Mouse (Mus musculus): ENCODE results near the gene Tsx. TPM values are rescaled to one million over a fixed set of nuclear protein-coding genes. Genes with fewer than 3 reads are reported as not detected.
A peak's percentile ranks its signal among the peaks of the same experiment; 100 is the strongest.

Gene Tsx
- not detected for polyA plus RNA-seq (2012; fragmentation: generic; extraction: Trizol)
- long read RNA-seq, experiment 1: 0 reads
- long read RNA-seq, experiment 2: 0 reads

DNA sequence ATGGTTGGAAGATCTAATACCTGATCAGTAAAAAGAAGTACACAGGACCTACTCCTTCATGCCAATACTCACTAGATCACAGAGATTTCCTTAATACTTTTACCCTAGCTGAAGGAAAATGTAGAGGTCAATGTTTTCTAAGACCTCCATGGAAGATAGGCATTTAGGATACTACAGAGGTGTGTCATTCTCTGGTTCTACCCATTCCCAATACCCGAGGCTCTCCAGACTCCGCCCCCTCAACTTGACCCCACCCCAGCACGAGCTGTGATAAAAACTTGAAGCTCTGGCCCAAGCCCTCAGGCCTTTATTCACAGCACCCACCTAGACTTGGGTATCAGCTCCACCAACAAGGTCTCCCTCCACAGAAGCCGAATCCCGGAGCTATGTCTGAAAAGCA lies at the start of gene Tsx:
TSS of gene Tsx (plus strand) at position 301 of the 400 bp plus-strand sequence.
- H3K36me3 ChIP-seq (ENCODE audit: control insufficient read depth, insufficient read depth): no peaks in the 10 kb centered on the region
- no peak for TF ChIP-seq MYOG (IDR thresholded peaks at IDR 0.05; ENCODE audit: control insufficient read depth, extremely low read depth, insufficient read length)
- no peak for TF ChIP-seq USF1 (IDR thresholded peaks at IDR 0.05; ENCODE audit: low read depth)
- TF ChIP-seq MYOD1 (IDR thresholded peaks at IDR 0.05; ENCODE audit: control insufficient read depth, insufficient read length, low read depth): no peak
- no peak for TF ChIP-seq CTCF (IDR thresholded peaks at IDR 0.05; ENCODE audit: control insufficient read depth, insufficient read depth, insufficient read length)
- TF ChIP-seq CEBPB (IDR thresholded peaks at IDR 0.05; ENCODE audit: low read depth): no peak
- TF ChIP-seq MAX (IDR thresholded peaks at IDR 0.05): no peak
- TF ChIP-seq FOSL1 (IDR thresholded peaks at IDR 0.05; ENCODE audit: insufficient read depth, low read length, poor library complexity, severe bottlenecking): no peak
- H3K4me3 ChIP-seq (ENCODE audit: insufficient read depth, poor library complexity, severe bottlenecking): no peak within 1 kb of the TSS
- no peaks in the 10 kb centered on the region for H3K79me2 ChIP-seq (ENCODE audit: control insufficient read depth, insufficient read depth)
- H3K79me3 ChIP-seq (ENCODE audit: low read depth): no peaks in the 10 kb centered on the region
- no peak within 1 kb of the TSS for H3ac ChIP-seq (ENCODE audit: control insufficient read depth, insufficient read length, low read depth)
- H3K27me3 ChIP-seq (ENCODE audit: control insufficient read depth, insufficient read depth, insufficient read length): no peaks in the 10 kb centered on the region

GRCm38 (mm10) chrX:103366201-103366600 lies 48.1 kb upstream of the Tsx start:
- Histone ChIP-seq H3K79me3 (ENCODE audit: low read depth) (peaks cover 1% of the 10 kb centered on the region), H3K27me3 (ENCODE audit: control insufficient read depth, insufficient read depth, insufficient read length) (no peaks in the 10 kb centered on the region), H3K79me2 (ENCODE audit: control insufficient read depth, insufficient read depth) (no peaks in the 10 kb centered on the region), H3K4me3 (ENCODE audit: insufficient read depth, poor library complexity, severe bottlenecking) (no peak overlapping the region), H3ac (ENCODE audit: control insufficient read depth, insufficient read length, low read depth) (no peak overlapping the region), H3K36me3 (ENCODE audit: control insufficient read depth, insufficient read depth) (no peaks in the 10 kb centered on the region)
- TF ChIP-seq MYOG (IDR thresholded peaks at IDR 0.05; ENCODE audit: control insufficient read depth, extremely low read depth, insufficient read length): no peak
- TF ChIP-seq FOSL1 (IDR thresholded peaks at IDR 0.05; ENCODE audit: insufficient read depth, low read length, poor library complexity, severe bottlenecking): no peak
- TF ChIP-seq CEBPB (IDR thresholded peaks at IDR 0.05; ENCODE audit: low read depth): peak; percentile 8
- TF ChIP-seq MAX (IDR thresholded peaks at IDR 0.05): no peak
- no peak for TF ChIP-seq USF1 (IDR thresholded peaks at IDR 0.05; ENCODE audit: low read depth)

DNA sequence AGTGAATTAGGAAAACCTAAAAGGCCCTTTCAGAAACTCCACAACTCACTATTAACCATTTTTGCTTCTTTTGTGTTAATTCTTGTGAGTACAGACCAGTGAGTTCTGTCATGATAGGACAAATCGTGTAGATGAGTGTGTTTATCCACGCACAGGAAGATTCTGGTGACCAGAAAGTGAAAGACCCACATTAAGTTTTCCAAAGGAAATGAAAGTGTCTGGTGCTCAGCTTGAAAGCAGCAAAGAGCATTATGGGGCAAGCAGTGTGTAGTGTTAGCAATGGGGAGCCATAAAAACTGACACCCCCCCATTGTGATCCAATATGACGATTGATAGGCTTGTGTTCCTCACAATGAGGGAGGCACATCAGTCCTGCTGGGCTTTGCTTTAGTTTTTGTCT lies 45.6 kb upstream of the Tsx start:
- Histone ChIP-seq H3K79me3 (ENCODE audit: low read depth) (peaks cover 1% of the 10 kb centered on the region), H3K27me3 (ENCODE audit: control insufficient read depth, insufficient read depth, insufficient read length) (no peaks in the 10 kb centered on the region), H3ac (ENCODE audit: control insufficient read depth, insufficient read length, low read depth) (no peak overlapping the region), H3K4me3 (ENCODE audit: insufficient read depth, poor library complexity, severe bottlenecking) (no peak overlapping the region), H3K36me3 (ENCODE audit: control insufficient read depth, insufficient read depth) (no peaks in the 10 kb centered on the region), H3K79me2 (ENCODE audit: control insufficient read depth, insufficient read depth) (no peaks in the 10 kb centered on the region)
- TF ChIP-seq MYOD1 (IDR thresholded peaks at IDR 0.05; ENCODE audit: control insufficient read depth, insufficient read length, low read depth) (no peak), MAX (IDR thresholded peaks at IDR 0.05) (no peak)

DNA sequence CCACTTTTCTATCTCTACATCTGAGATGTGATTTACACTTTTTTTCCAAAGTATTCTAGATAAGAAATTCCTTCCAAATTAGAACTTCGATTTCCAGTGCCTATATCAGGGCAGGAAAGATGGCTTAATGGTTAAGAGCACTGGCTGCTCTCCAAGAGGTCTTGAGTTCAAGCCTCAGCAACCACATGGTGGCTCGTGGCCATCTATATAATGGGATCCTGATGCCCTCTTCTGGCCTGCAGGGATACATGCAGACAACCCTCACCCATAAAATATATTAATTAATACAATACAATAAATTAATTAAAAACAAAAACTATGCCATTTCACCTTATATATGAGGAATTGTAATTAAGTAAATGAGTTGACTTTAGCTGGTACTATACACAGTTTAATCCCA lies 43.0 kb upstream of the Tsx start:
- H3K36me3 ChIP-seq (ENCODE audit: control insufficient read depth, insufficient read depth): no peaks in the 10 kb centered on the region
- H3K27me3 ChIP-seq (ENCODE audit: control insufficient read depth, insufficient read depth, insufficient read length): no peaks in the 10 kb centered on the region
- H3K79me3 ChIP-seq (ENCODE audit: low read depth): no peaks in the 10 kb centered on the region
- no peaks in the 10 kb centered on the region for H3K79me2 ChIP-seq (ENCODE audit: control insufficient read depth, insufficient read depth)
- no peak overlapping the region for H3ac ChIP-seq (ENCODE audit: control insufficient read depth, insufficient read length, low read depth)
- TF ChIP-seq MAX (IDR thresholded peaks at IDR 0.05): no peak
- no peak for TF ChIP-seq FOSL1 (IDR thresholded peaks at IDR 0.05; ENCODE audit: insufficient read depth, low read length, poor library complexity, severe bottlenecking)
- TF ChIP-seq USF1 (IDR thresholded peaks at IDR 0.05; ENCODE audit: low read depth): no peak
- no peak for TF ChIP-seq CTCF (IDR thresholded peaks at IDR 0.05; ENCODE audit: control insufficient read depth, insufficient read depth, insufficient read length)
- TF ChIP-seq MYOG (IDR thresholded peaks at IDR 0.05; ENCODE audit: control insufficient read depth, extremely low read depth, insufficient read length): no peak
- no peak for TF ChIP-seq MYOD1 (IDR thresholded peaks at IDR 0.05; ENCODE audit: control insufficient read depth, insufficient read length, low read depth)
- TF ChIP-seq CEBPB (IDR thresholded peaks at IDR 0.05; ENCODE audit: low read depth): no peak
- no peak overlapping the region for H3K4me3 ChIP-seq (ENCODE audit: insufficient read depth, poor library complexity, severe bottlenecking)

- Histone ChIP-seq H3K36me3 (ENCODE audit: control insufficient read depth, insufficient read depth) (no peaks in the 10 kb centered on the region), H3K4me3 (ENCODE audit: insufficient read depth, poor library complexity, severe bottlenecking) (no peak overlapping the region), H3K79me2 (ENCODE audit: control insufficient read depth, insufficient read depth) (no peaks in the 10 kb centered on the region), H3K27me3 (ENCODE audit: control insufficient read depth, insufficient read depth, insufficient read length) (no peaks in the 10 kb centered on the region), H3ac (ENCODE audit: control insufficient read depth, insufficient read length, low read depth) (no peak overlapping the region), H3K79me3 (ENCODE audit: low read depth) (no peaks in the 10 kb centered on the region)
- no peak for TF ChIP-seq FOSL1 (IDR thresholded peaks at IDR 0.05; ENCODE audit: insufficient read depth, low read length, poor library complexity, severe bottlenecking)
- no peak for TF ChIP-seq MAX (IDR thresholded peaks at IDR 0.05)
- no peak for TF ChIP-seq CTCF (IDR thresholded peaks at IDR 0.05; ENCODE audit: control insufficient read depth, insufficient read depth, insufficient read length)
- no peak for TF ChIP-seq CEBPB (IDR thresholded peaks at IDR 0.05; ENCODE audit: low read depth)
- no peak for TF ChIP-seq USF1 (IDR thresholded peaks at IDR 0.05; ENCODE audit: low read depth)
- no peak for TF ChIP-seq MYOD1 (IDR thresholded peaks at IDR 0.05; ENCODE audit: control insufficient read depth, insufficient read length, low read depth)
- TF ChIP-seq MYOG (IDR thresholded peaks at IDR 0.05; ENCODE audit: control insufficient read depth, extremely low read depth, insufficient read length): no peak
These were observed 42.6 kb upstream of the Tsx start for GRCm38 (mm10) chrX:103371627-103372026.

DNA sequence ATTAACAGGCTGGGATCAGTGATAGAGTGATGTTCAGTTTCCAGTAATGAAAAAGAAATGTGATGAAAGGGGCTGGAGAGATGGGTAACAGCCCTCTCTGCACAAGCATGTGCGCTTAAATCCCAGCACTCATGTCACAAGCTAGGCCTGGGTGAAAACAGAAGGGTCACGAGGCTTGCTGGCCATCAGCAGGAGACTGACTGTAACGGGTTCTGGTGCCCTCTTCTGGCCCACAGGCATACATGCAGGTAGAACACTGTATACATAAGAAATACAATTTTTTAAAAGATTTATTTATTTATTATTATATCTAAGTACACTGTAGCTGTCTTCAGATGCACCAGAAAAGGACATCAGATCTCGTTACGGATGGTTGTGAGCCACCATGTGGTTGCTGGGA lies 40.0 kb upstream of the Tsx start:
- H3K36me3 ChIP-seq (ENCODE audit: control insufficient read depth, insufficient read depth): no peaks in the 10 kb centered on the region
- no peaks in the 10 kb centered on the region for H3K79me3 ChIP-seq (ENCODE audit: low read depth)
- no peaks in the 10 kb centered on the region for H3K79me2 ChIP-seq (ENCODE audit: control insufficient read depth, insufficient read depth)
- H3K4me3 ChIP-seq (ENCODE audit: insufficient read depth, poor library complexity, severe bottlenecking): no peak overlapping the region
- TF ChIP-seq MYOG (IDR thresholded peaks at IDR 0.05; ENCODE audit: control insufficient read depth, extremely low read depth, insufficient read length) (no peak), MAX (IDR thresholded peaks at IDR 0.05) (no peak), FOSL1 (IDR thresholded peaks at IDR 0.05; ENCODE audit: insufficient read depth, low read length, poor library complexity, severe bottlenecking) (no peak), CTCF (IDR thresholded peaks at IDR 0.05; ENCODE audit: control insufficient read depth, insufficient read depth, insufficient read length) (no peak), MYOD1 (IDR thresholded peaks at IDR 0.05; ENCODE audit: control insufficient read depth, insufficient read length, low read depth) (no peak), USF1 (IDR thresholded peaks at IDR 0.05; ENCODE audit: low read depth) (no peak)
- no peaks in the 10 kb centered on the region for H3K27me3 ChIP-seq (ENCODE audit: control insufficient read depth, insufficient read depth, insufficient read length)
- H3ac ChIP-seq (ENCODE audit: control insufficient read depth, insufficient read length, low read depth): no peak overlapping the region

Data from C2C12 (cell line).